Mouse (Mus musculus): ENCODE measurements at regions not wholly inside any gene's neighbourhood (a gene's known extent, or its start where the extent isn't known, plus 50 kb on each side); places are given as distances from the start of the nearest gene placed in this dataset.

DNA sequence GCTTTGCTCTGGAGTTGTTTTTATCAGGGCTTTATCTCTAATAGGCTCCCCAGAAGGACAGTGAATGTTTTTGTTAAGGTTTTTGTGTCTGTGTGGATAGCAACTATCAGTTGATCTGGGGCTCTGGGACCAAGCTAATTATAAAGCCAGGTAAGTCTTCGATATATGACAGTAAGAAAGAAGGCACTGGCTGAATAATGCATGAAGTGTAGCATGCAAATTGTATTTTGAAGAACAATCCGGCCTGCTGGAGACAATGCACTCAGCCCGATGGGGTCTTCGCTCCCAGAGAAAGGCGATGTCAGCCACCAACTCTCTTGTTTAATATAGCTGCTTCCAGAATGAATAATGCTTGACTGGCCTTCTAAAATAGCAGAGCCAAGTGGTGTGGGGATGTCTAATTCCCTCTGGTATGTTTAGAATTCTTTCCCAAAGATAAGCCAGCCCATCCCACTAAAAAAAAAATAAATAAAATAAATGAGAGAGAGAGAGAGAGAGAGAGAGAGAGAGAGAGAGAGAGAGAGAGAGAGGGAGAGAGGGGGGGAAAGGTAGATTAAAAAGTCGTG, 68.6 kb downstream of the Dad1 start:
- DNase-seq (ENCODE audit: low spot score in 2 of 2), result no peak

DNA sequence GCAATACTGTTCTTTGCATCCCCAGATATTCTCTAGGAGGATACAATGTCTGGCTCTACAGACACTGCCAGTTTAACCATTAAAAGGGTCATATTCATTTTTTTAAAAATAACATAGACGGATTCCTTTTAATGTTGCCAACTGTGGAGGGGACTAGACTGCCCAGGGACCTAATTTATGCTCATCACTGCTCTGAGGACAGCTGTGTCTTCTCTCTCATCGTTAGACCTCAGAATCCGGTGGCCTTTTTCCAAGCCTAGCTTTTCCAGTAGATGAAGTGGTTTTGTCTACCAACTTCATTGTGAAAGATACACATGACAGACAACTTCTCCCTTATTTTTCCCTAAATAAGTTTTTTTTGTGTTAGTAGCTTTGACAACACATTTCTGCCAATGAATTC, 70.0 kb downstream of the Dad1 start:
- DNase-seq (ENCODE audit: low spot score in 2 of 2), result no peak

DNA sequence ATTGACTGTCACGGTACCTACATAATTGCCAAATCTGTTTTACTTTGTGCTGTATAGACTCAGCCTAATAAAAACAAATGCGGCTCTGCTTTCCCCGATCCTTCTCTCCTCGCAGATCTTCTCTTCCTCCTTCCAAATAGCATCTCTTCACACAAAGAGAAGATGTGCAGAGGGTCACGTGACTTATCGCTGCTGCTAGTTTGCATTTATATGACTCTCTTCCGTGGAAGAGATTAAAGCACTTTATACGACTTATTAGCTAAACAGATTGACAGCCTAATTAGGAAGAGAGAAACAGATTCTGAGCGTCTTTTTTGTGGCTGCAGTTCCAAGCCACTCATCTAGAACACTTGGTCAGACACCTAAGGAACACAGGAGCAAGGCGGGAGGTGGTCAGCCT, 71.1 kb downstream of the Dad1 start:
- DNase-seq (ENCODE audit: low spot score in 2 of 2), result no peak

DNA sequence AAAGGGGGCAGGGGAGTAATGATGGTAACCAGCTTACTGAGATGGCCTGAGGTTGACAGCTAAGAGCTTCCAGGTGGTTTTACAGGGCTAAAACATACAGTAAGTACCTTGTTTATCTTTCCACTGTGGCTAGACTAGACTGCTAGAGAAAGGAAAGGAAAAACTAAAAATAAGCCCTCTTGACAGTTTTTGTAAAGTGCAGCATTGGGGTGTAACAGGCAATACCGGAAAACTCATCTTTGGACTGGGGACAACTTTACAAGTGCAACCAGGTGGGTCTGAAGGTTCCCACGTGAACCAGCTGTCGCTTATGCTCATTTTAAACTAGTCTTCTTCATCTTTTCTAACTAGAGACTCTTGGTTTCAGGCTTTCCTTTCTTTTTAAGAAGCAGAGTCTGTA, 72.6 kb downstream of the Dad1 start:
- DNase-seq (ENCODE audit: low spot score in 2 of 2), result no peak

DNA sequence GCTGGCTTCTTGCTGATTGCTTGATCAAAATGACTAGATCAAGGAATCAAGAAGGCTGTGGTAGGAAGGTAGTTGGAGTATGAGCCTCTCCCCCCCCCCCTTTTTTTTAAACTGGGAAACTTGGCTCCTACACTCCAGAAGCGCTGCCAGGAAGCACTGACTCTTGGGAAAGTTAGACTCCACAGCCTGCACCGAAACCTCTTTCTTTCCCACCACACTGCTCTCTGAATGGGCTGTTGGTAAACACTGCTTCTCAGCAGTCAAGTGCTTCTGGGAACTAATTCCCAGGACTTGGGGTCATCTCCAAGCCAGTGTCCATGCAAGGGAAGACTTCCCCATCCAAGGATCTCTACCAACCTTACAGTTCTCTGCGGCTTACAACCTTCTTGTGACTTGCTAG, 73.2 kb downstream of the Dad1 start:
- no peak for DNase-seq (ENCODE audit: low spot score in 2 of 2)

GRCm38 (mm10) chr14:54180271-54180670, 73.6 kb downstream of the Dad1 start:
- DNase-seq (ENCODE audit: low spot score in 2 of 2), result no peak

GRCm38 (mm10) chr14:54178856-54179255, 75.0 kb downstream of the Dad1 start:
- no peak for DNase-seq (ENCODE audit: low spot score in 2 of 2)

DNA sequence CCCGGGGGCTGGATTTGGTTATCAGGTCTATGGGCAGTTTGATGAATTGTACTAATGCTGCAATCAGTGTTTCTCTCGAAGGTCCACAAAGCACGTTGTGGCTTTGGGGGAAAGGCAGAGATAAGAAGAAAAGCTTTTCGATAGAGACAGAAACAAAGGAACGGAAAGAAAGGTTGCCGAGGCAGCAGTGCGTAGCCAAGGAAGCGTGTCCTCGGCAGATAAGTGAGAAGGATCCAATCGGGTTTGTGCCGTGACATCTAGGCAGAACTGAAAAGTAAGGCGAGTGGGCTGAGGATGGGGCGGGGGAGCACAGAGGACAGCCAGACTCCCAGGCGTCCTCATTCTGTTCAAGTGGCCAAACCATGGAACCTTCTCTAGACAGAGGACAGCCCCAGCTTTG, 77.4 kb downstream of the Dad1 start:
- no peak for DNase-seq (ENCODE audit: low spot score in 2 of 2)

- no peak for DNase-seq (ENCODE audit: low spot score in 2 of 2)
Observed at GRCm38 (mm10) chr14:54175476-54175875, 78.4 kb downstream of the Dad1 start.

DNA sequence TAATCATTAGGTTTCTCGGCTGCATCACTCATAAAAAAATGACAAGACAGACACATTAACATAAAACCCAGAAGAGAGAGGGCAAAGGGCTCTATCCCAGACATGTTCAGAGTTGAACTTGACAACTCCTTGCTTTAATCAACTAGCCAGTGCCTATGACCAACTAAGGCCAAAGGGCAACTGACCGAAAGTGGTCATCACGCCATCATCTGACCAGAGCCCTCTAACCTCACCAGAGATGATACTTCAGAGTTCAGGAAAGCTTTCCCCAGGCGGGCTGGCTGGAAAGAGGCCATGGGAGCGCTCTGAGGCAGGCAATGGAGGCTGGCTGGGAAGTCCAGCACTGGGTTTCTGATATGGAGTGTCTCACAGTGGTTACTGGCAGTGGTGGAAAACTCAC, 80.6 kb downstream of the Dad1 start:
- DNase-seq (ENCODE audit: low spot score in 2 of 2), result no peak

DNA sequence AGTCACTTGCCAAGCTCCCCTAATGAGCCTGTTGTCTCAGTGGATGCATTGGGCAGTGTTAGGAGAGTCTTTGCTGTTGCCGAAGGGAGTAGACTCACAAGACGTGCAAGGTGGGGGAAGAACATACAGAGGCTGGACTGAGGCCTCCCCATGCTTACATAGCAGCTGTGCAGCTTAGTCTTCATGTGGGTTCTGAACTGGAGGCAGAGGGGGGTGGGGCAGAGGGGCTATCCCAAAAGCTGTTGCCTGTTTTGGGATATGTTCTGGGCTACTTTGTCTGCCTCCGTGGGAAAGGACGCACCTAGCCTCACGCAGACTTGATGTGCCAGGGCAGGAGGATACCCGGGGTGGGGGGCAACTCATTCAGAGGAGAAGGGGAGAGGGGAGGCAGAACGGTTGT, 84.7 kb downstream of the Dad1 start:
- DNase-seq (ENCODE audit: low spot score in 2 of 2), result no peak

GRCm38 (mm10) chr14:54168414-54168931, 85.4 kb downstream of the Dad1 start:
- no peak for DNase-seq (ENCODE audit: low spot score in 2 of 2)

DNA sequence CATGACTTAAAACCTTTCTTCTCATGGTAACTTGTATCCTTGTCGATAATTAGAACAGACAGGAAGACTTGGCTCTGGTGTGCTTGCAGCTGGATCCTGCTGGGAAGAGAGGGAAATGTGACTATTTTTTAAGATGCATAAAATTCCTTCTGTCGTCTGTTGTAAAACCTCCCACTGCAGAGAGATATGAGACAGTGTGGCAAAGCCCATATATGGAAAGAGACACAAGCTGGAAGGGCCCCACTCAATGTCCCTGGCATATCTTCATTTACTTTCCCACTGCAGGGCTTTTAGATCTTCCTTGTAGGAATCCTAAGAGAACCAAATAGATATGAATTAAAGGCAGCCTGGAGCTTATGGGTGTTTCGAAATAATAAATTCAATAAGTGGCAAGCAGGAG, 87.8 kb downstream of the Dad1 start:
- DNase-seq (ENCODE audit: low spot score in 2 of 2), result no peak

GRCm38 (mm10) chr14:54164874-54165273, 89.0 kb downstream of the Dad1 start:
- DNase-seq (ENCODE audit: low spot score in 2 of 2), result no peak

DNA sequence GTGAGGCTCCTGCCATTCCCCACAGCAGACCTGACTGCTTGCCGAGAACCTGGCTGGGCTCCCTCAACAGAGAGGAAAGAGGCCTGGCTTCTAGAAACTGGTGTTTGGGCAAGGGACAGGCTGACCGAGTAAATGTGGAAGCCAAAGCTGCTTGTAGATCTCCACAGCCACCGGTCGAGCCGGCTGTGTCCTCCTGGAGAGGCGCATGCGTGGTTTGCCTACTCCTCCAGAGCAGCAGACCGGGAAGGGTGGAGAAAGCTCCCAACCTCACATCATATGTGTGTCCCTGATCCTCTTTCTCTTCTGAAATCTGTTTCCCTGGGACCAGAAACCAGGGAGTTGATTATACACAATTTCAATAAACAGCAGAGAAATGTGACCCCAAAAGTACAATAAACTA, 92.0 kb downstream of the Dad1 start:
- no peak for DNase-seq (ENCODE audit: low spot score in 2 of 2)

DNA sequence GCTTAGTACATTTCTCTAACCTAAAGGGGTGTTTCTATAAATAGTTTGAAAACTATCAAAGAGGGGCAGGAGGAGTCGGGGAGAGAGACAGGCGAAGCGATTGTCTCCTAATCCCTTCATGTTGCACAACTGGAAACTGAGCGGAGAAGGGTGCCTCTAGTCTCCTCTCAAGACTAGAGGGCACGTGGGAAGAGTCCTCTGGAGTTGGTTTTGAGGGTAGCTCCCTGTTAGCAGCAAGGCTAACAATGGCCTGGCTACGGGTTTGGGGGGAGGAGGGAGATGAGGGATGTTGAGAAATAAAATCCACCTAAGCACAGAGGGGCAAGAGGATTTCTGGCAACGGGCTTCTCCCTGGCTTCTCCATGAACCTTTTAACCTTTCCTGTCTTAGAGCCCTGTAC, 92.7 kb downstream of the Dad1 start:
- DNase-seq (ENCODE audit: low spot score in 2 of 2), result no peak

DNA sequence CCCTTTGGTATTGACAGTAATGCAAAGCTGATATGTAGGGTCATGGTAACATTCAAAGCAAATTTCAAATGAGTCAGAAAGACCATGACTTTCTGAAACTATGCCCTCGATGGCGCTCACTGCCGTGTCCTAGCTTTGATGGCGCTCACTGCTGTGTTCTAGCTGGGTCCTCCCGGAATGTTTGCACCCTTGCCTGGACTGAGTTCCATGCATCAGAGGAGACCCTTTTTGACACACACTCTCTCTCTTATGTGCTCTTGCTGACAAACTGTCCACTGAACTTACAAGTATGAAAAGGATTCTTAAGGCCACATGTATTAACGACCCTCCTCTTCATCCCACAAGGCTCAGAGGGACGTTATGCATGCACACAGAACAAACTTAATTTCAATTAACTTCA, 94.1 kb downstream of the Dad1 start:
- no peak for DNase-seq (ENCODE audit: low spot score in 2 of 2)

DNA sequence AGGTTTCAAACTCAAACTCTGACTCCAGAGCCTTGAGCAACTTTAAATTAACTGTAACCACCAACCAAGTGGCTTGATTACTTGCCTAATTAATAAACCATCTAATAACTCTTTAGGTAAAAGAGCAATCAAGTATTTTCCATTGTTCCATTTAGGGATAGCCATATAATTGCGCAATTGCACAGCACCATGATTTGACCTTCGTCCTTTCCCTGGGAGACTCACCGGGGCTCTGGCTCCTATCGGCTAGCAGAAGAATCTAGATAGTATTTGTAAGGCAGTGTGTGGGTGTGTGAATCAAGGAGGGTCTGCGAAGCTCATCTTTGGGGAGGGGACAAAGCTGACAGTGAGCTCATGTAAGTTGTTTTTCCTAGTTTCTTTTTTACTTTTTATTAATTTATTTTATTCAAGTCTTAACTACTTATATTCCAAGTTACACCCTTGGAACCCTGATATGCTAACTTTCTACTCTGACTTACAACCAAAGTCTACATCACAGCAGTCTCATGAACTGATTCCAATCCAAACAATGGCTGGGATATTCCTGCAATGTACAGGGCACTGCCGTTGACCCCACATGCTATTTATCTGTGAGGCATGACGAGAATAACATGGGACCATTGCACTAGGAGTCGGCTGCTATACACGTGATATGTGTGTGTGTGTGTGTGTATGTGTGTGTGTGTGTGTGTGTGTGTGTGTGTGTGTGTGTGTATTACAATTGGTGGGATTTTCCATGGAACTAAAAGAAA, 95.5 kb downstream of the Dad1 start:
- no peak for DNase-seq (ENCODE audit: low spot score in 2 of 2)

GRCm38 (mm10) chr14:54156536-54156935, 97.4 kb downstream of the Dad1 start:
- no peak for DNase-seq (ENCODE audit: low spot score in 2 of 2)

DNA sequence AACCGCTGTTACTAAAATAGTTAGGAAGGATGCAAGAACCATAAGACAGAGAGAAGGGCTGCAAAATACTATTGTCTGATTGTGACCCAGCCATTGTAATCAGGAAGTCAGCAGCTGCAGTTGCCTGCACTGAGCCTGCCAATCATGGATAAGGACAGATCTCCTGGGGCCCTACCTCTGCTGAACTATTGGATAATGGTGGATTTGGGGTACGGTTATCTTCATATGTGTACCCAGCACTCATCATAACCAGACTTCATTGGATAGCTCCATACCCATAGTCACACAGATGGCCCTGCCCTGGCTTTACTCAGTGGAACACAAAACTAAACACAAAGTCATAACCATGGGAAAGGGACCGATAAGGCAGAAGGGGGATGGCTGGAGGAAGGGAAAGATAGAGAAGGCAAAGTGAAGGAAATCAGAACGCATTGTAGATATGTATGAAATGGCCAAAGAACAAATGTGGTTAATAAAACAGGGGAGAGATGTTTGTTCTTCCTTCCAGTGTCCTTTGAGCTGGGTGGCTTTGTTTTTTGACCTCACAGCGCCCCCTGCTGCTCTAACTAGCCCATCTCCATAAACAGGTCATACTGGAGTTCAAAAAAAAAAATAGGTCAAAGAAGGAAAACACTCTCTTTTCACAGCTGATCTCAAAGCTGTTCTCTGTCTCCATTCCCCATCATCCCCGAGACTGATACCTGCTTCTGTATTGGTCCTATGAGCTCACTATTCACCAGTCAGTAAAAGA, 101.2 kb downstream of the Dad1 start:
- peak; percentile 67 to 69 for DNase-seq (ENCODE audit: low spot score in 2 of 2)

DNA sequence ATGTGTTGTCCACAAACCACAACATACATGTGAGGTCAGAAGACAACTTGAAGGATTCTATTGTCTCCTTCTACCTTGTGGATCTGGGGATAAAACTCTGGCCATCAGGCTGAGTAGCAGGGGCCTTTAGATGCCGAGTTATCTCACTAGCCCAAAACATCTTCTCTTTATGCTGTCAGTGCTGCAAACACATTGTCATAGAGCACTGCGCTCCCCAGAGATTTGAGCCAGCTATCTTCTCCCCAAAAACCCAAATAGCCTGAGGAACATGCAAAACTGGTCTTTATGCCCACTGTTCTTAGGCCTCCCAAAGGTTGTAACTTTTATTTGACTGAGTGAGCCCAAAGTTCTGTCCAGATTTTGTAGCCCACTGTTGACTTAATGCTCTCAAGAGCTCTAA, 102.0 kb downstream of the Dad1 start:
- no peak for DNase-seq (ENCODE audit: low spot score in 2 of 2)

- no peak for DNase-seq (ENCODE audit: low spot score in 2 of 2)
Observed at GRCm38 (mm10) chr14:54151272-54151671, 102.6 kb downstream of the Dad1 start.

All from layer of hippocampus, postnatal 10 days (tissue).